Mouse (Mus musculus): Measurements from ENCODE around the gene Gstcd. TPM values are rescaled to one million over a fixed set of nuclear protein-coding genes. Genes with fewer than 3 reads are reported as not detected.

Gene Gstcd
- 2.1 and 2.3 TPM in 2 replicates for polyA plus RNA-seq (2015; fragmentation: Nextera tagmentation; extraction: Ambion mirVana)

GRCm38 (mm10) chr3:133091664-133092273 lies at the start of gene Gstcd, which contains the start of gene Ints12:
Gene Gstcd, minus strand, starts transcription at chr3:133092033.
Gene Ints12, plus strand, starts transcription at chr3:133091840.

GRCm38 (mm10) chr3:132949791-132950528 lies 141.9 kb downstream of the Gstcd start, which contains the start of gene Npnt:
Gene Npnt, minus strand, starts transcription at chr3:132950291.

Other genes with a start within 250 kb of the Gstcd start
- 17.0 and 17.2 TPM in 2 replicates for gene Npnt, start 141.7 kb downstream of the Gstcd start, polyA plus RNA-seq (2015; fragmentation: Nextera tagmentation; extraction: Ambion mirVana)
- 11.3 and 12.0 TPM in 2 replicates for gene Ints12, start 193 bp downstream of the Gstcd start, polyA plus RNA-seq (2015; fragmentation: Nextera tagmentation; extraction: Ambion mirVana)
- 0.06 TPM in 1 of 2 replicates, not detected in the other for gene Arhgef38, start 142.9 kb upstream of the Gstcd start, polyA plus RNA-seq (2015; fragmentation: Nextera tagmentation; extraction: Ambion mirVana)
- gene Ppa2, start 218.1 kb upstream of the Gstcd start, polyA plus RNA-seq (2015; fragmentation: Nextera tagmentation; extraction: Ambion mirVana) = 97.9 and 100 TPM in 2 replicates

Data from neural tube, postnatal 0 days (tissue).